Mouse (Mus musculus): ENCODE results near the gene Flvcr2.
"Not testable (repeated sequence)": the region's sequence is repeated elsewhere in the genome, so short reads cannot be mapped to it uniquely, and the experiment has no call there.

- not testable (repeated sequence) for TF ChIP-seq CTCF (IDR thresholded peaks at IDR 0.05 in 2 of 3, conservative IDR thresholded peaks at IDR 0.05 in 1 of 3; ENCODE audit: control insufficient read depth in 1 of 3, insufficient read depth in 1 of 3, low read depth in 2 of 3, low read length in 3 of 3, poor library complexity in 1 of 3, severe bottlenecking in 1 of 3); POLR2AphosphoS5 (IDR thresholded peaks at IDR 0.05; ENCODE audit: borderline replicate concordance, low read depth, low read length); USF1 (IDR thresholded peaks at IDR 0.05; ENCODE audit: low read depth, low read length)
Measured at GRCm38 (mm10) chr12:85698179-85698578, 48.2 kb upstream of the Flvcr2 start.

Data from MEL (cell line).